Mouse (Mus musculus) midbrain, embryonic 13.5 days (tissue): Measurements from ENCODE around the gene Churc1. TPM values are rescaled to one million over a fixed set of nuclear protein-coding genes. Genes with fewer than 3 reads are reported as not detected.
A peak's percentile ranks its signal among the peaks of the same experiment; 100 is the strongest.
"Not testable (repeated sequence)": the region's sequence is repeated elsewhere in the genome, so short reads cannot be mapped to it uniquely, and the experiment has no call there.

ENCODE experiments used
- ATAC-seq: fragments of 200-750 bp; cut with Nextera tagmentation; 2 replicates; pipeline ENCODE4 v1.8.0; 2017; ENCODE audit warnings: mild to moderate bottlenecking, moderate TSS enrichment, moderate library complexity
- H3K27ac ChIP-seq: fragments of 300-500 bp; sonication (generic); 2 replicates; pipeline ENCODE4 v1.5.1; 2015; ENCODE audit warnings: inconsistent platforms, mild to moderate bottlenecking, moderate library complexity
- H3K27me3 ChIP-seq: fragments of 300-500 bp; sonication (generic); 2 replicates; pipeline ENCODE4 v1.6.1; 2015; ENCODE audit warnings: mild to moderate bottlenecking, inconsistent platforms
- H3K36me3 ChIP-seq: fragments of 300-500 bp; sonication (generic); 2 replicates; pipeline ENCODE4 v1.6.1; 2015; ENCODE audit warnings: mild to moderate bottlenecking, inconsistent platforms
- H3K4me1 ChIP-seq: fragments of 300-500 bp; sonication (generic); replicated peaks from 2 replicates; pipeline ENCODE4 v1.6.1; 2015; ENCODE audit warnings: inconsistent platforms
- H3K4me2 ChIP-seq: fragments of 300-500 bp; sonication (generic); replicated peaks from 2 replicates; pipeline ENCODE4 v1.6.1; 2015; ENCODE audit warnings: moderate library complexity, mild to moderate bottlenecking, inconsistent platforms
- H3K4me3 ChIP-seq: fragments of 300-500 bp; sonication (generic); replicated peaks from 2 replicates; pipeline ENCODE4 v1.5.1; 2015; ENCODE audit warnings: mild to moderate bottlenecking, inconsistent platforms
- H3K9ac ChIP-seq: fragments of 300-500 bp; sonication (generic); replicated peaks from 2 replicates; pipeline ENCODE4 v1.6.1; 2015; ENCODE audit warnings: mild to moderate bottlenecking, inconsistent platforms
- H3K9me3 ChIP-seq: fragments of 300-500 bp; sonication (generic); 2 replicates; pipeline ENCODE4 v1.6.1; 2016; ENCODE audit warnings: mild to moderate bottlenecking, inconsistent platforms
- WGBS: fragments of 180-500 bp; shearing (Covaris S2); methylation state at CpG from one replicate; pipeline ENCODE4 v1.1.7; 2015; 5-methylcytosine and 5-hydroxymethylcytosine counted together
- polyA plus RNA-seq: library from polyadenylated mRNA; unstranded; fragments of >200 nt; fragmentation: Nextera tagmentation; extraction: Ambion mirVana; gene quantifications from 2 replicates; pipeline ENCODE4 v1.2.1, GENCODE M21; 2015

Churc1 gene
- polyA plus RNA-seq, 1 experiment from 2014 or later = 125 TPM

GRCm38 (mm10) chr12:76776898-76777297 lies 11.6 kb downstream of the Churc1 start:
- 94% methylated on average over 5 of the region's 5 CpGs for WGBS
- no peak overlapping the region for H3K9ac ChIP-seq
- no peak for ATAC-seq
- peaks cover 5% of the 10 kb centered on the region; the same call in 1 of the 2 replicates for H3K4me1 ChIP-seq
- no peak overlapping the region for H3K4me2 ChIP-seq
- no peak overlapping the region for H3K4me3 ChIP-seq
- H3K27me3 ChIP-seq = no peaks in the 10 kb centered on the region
- no peaks in the 10 kb centered on the region for H3K9me3 ChIP-seq
- H3K36me3 ChIP-seq = peaks cover 4% of the 10 kb centered on the region; the same call in 1 of the 2 replicates
- H3K27ac ChIP-seq = no peak overlapping the region

GRCm38 (mm10) chr12:76777845-76778244 lies 12.5 kb downstream of the Churc1 start:
- H3K36me3 ChIP-seq = peaks cover 4% of the 10 kb centered on the region; the same call in 1 of the 2 replicates
- no peak overlapping the region for H3K9ac ChIP-seq
- H3K4me3 ChIP-seq = no peak overlapping the region
- H3K27me3 ChIP-seq = no peaks in the 10 kb centered on the region
- ATAC-seq = no peak
- no peak overlapping the region for H3K4me2 ChIP-seq
- no peak overlapping the region for H3K27ac ChIP-seq
- peaks cover 5% of the 10 kb centered on the region; the same call in 1 of the 2 replicates for H3K4me1 ChIP-seq
- H3K9me3 ChIP-seq = no peaks in the 10 kb centered on the region

- no peak overlapping the region for H3K9ac ChIP-seq
- 87% methylated on average over 10 of the region's 10 CpGs for WGBS
- H3K9me3 ChIP-seq = no peaks in the 10 kb centered on the region
- peaks cover 5% of the 10 kb centered on the region; the same call in 1 of the 2 replicates for H3K4me1 ChIP-seq
- H3K27me3 ChIP-seq = no peaks in the 10 kb centered on the region
- no peak overlapping the region for H3K4me3 ChIP-seq
- H3K27ac ChIP-seq = no peak overlapping the region
- no peak overlapping the region for H3K4me2 ChIP-seq
- peaks cover 4% of the 10 kb centered on the region; the same call in 1 of the 2 replicates for H3K36me3 ChIP-seq
- ATAC-seq = no peak
Observed at GRCm38 (mm10) chr12:76778305-76779083, 13.2 kb downstream of the Churc1 start.

- no peak for ATAC-seq
- no peak overlapping the region for H3K9ac ChIP-seq
- H3K4me3 ChIP-seq = no peak overlapping the region
- no peaks in the 10 kb centered on the region for H3K9me3 ChIP-seq
- H3K27me3 ChIP-seq = no peaks in the 10 kb centered on the region
- H3K4me2 ChIP-seq = no peak overlapping the region
- H3K27ac ChIP-seq = no peak overlapping the region
- H3K36me3 ChIP-seq = peaks cover 4% of the 10 kb centered on the region; the same call in 1 of the 2 replicates
- WGBS = 71% methylated on average over 5 of the region's 5 CpGs
- peaks cover 5% of the 10 kb centered on the region; the same call in 1 of the 2 replicates for H3K4me1 ChIP-seq
Observed at GRCm38 (mm10) chr12:76779951-76780350, 14.6 kb downstream of the Churc1 start.

- H3K27me3 ChIP-seq = no peaks in the 10 kb centered on the region
Observed at GRCm38 (mm10) chr12:76780639-76781468, 15.5 kb downstream of the Churc1 start.

GRCm38 (mm10) chr12:76784056-76784619 lies 18.8 kb downstream of the Churc1 start:
- H3K27me3 ChIP-seq = no peaks in the 10 kb centered on the region
- ATAC-seq = no peak
- WGBS = 74% methylated on average over 10 of the region's 10 CpGs

More at GRCm38 (mm10) chr12:76780639-76781468, 15.5 kb downstream of the Churc1 start:
- H3K9ac ChIP-seq = no peak overlapping the region
- H3K4me2 ChIP-seq = no peak overlapping the region
- H3K4me3 ChIP-seq = no peak overlapping the region
- peaks cover 4% of the 10 kb centered on the region; the same call in 1 of the 2 replicates for H3K36me3 ChIP-seq
- peak; percentile 53; the same call in 1 of the 2 replicates for ATAC-seq
- H3K27ac ChIP-seq = peak overlapping the region; percentile 35
- 54% methylated on average over 12 of the region's 12 CpGs for WGBS
- H3K4me1 ChIP-seq = peaks cover 5% of the 10 kb centered on the region; the same call in 1 of the 2 replicates
- H3K9me3 ChIP-seq = no peaks in the 10 kb centered on the region

GRCm38 (mm10) chr12:76790446-76791084 lies 25.2 kb downstream of the Churc1 start:
- Histone ChIP-seq H3K27ac (no peak overlapping the region), H3K4me1 (no peaks in the 10 kb centered on the region), H3K36me3 (no peaks in the 10 kb centered on the region), H3K4me2 (no peak overlapping the region), H3K4me3 (no peak overlapping the region), H3K9me3 (no peaks in the 10 kb centered on the region), H3K9ac (no peak overlapping the region), H3K27me3 (no peaks in the 10 kb centered on the region)
- no peak for ATAC-seq
- 65% methylated on average over 8 of the region's 8 CpGs for WGBS

More at GRCm38 (mm10) chr12:76784056-76784619, 18.8 kb downstream of the Churc1 start:
- no peak overlapping the region for H3K4me2 ChIP-seq
- H3K4me3 ChIP-seq = no peak overlapping the region
- H3K9ac ChIP-seq = no peak overlapping the region
- no peaks in the 10 kb centered on the region for H3K36me3 ChIP-seq
- H3K27ac ChIP-seq = no peak overlapping the region
- H3K9me3 ChIP-seq = no peaks in the 10 kb centered on the region
- H3K4me1 ChIP-seq = peaks cover 5% of the 10 kb centered on the region; the same call in 1 of the 2 replicates

GRCm38 (mm10) chr12:76792540-76792939 lies 27.2 kb downstream of the Churc1 start:
- H3K36me3 ChIP-seq, H3K4me2 ChIP-seq, ATAC-seq, H3K9ac ChIP-seq, H3K4me1 ChIP-seq, H3K27ac ChIP-seq, H3K9me3 ChIP-seq, H3K27me3 ChIP-seq, H3K4me3 ChIP-seq: not testable (repeated sequence)
- WGBS = 50% methylated on average over 14 of the region's 14 CpGs

GRCm38 (mm10) chr12:76795350-76795749 lies 30.0 kb downstream of the Churc1 start, which contains the start of gene Gpx2:
Gene Gpx2 (minus strand): TSS chr12:76795554.
- Histone ChIP-seq H3K4me3 (no peak within 1 kb of the TSS), H3K27me3 (0 out of 2 replicates have a peak, but pooled peaks cover 2% of the 10 kb centered on the region), H3K27ac (no peak within 1 kb of the TSS), H3K9me3 (no peaks in the 10 kb centered on the region), H3K4me1 (no peaks in the 10 kb centered on the region; the same call in 1 of the 2 replicates), H3K4me2 (no peak within 1 kb of the TSS), H3K36me3 (0 out of 2 replicates have a peak, but pooled peaks cover 4% of the 10 kb centered on the region), H3K9ac (no peak within 1 kb of the TSS)
- no peak for ATAC-seq
- 80% methylated on average over 5 of the region's 5 CpGs for WGBS

GRCm38 (mm10) chr12:76796938-76797539 lies 31.7 kb downstream of the Churc1 start:
- H3K9ac ChIP-seq = no peak overlapping the region
- H3K4me3 ChIP-seq = no peak overlapping the region
- H3K36me3 ChIP-seq = 0 out of 2 replicates have a peak, but pooled peaks cover 4% of the 10 kb centered on the region
- no peak overlapping the region for H3K27ac ChIP-seq
- no peak overlapping the region for H3K4me2 ChIP-seq
- WGBS = 90% methylated on average over 7 of the region's 7 CpGs
- H3K27me3 ChIP-seq = 0 out of 2 replicates have a peak, but pooled peaks cover 2% of the 10 kb centered on the region
- H3K4me1 ChIP-seq = no peaks in the 10 kb centered on the region; the same call in 1 of the 2 replicates
- H3K9me3 ChIP-seq = no peaks in the 10 kb centered on the region
- ATAC-seq = no peak
